Comparison of ENCODE assay signal across 23 mouse cellular contexts in the genomic region with DNA sequence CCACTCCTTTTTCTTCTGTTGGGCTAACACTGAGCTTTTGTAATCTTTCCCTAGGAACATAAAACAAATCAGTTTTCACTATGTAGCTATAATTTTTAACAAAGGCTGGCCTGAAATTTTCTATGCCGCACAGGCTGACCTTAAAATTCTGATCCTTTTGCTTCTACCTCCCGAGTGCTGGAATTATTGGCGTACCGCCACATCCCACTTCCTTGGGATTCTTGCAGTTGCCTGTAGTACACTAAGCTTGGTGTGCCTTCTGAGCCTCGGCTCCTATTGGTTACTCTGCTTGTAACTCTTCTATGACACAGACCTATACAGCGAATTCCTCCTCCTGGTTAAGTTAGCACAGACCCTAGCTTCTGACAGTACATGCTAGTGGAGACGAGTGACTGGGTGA. TPM values are rescaled to one million over a fixed set of nuclear protein-coding genes. Genes with fewer than 3 reads are reported as not detected.
A peak's percentile ranks its signal among the peaks of the same experiment; 100 is the strongest.
DNase-seq lines count a peak whose midpoint lies in the region; ATAC-seq and TF ChIP-seq lines count a peak whose summit lies in the region.
"Had no signal": no experiment of that assay in that cellular context is flagged by ENCODE, and none has a peak within 500 bp of the region (broad histone marks: within the 10 kb centered on the region; RNA-seq: fewer than 3 reads in every experiment).

No protein-coding gene starts in this region.

- H3K27ac ChIP-seq in heart, embryonic 10.5 days: no peak overlapping the region
- H3K27ac ChIP-seq in kidney, embryonic 16.5 days (ENCODE audit: low read length): peak overlapping the region; percentile 33; the same call in 1 of the 2 replicates
- no peak overlapping the region for H3K27ac ChIP-seq in ES-Bruce4 (ENCODE audit: insufficient read depth, low read length)
- H3K27ac ChIP-seq in brown adipose tissue, adult 24 weeks (replicated peaks; ENCODE audit: low read depth, low read length): no peak overlapping the region
- H3K27ac ChIP-seq: forebrain, embryonic 10.5 days; hindbrain, embryonic 12.5 days; limb, embryonic 13.5 days; liver, embryonic 13.5 days; macrophage; midbrain, embryonic 10.5 days; stomach, embryonic 15.5 days had no signal

- H3K4me2 ChIP-seq in kidney, embryonic 16.5 days (replicated peaks; ENCODE audit: low read depth, low read length): peak overlapping the region; percentile 28
- H3K4me2 ChIP-seq: heart, embryonic 11.5 days; hindbrain, embryonic 12.5 days; limb, embryonic 13.5 days; liver, embryonic 13.5 days; stomach, embryonic 15.5 days had no signal

- no peak overlapping the region for H3K4me3 ChIP-seq in heart, embryonic 10.5 days
- H3K4me3 ChIP-seq in kidney, embryonic 16.5 days (ENCODE audit: low read length): no peak overlapping the region
- H3K4me3 ChIP-seq in ES-Bruce4 (ENCODE audit: low read depth, low read length): peak overlapping the region; percentile 3; the same call in 1 of the 2 replicates
- H3K4me3 ChIP-seq in brown adipose tissue, adult 24 weeks (ENCODE audit: insufficient read depth, low read depth, low read length): peak overlapping the region; percentile 3
- H3K4me3 ChIP-seq: forebrain, embryonic 10.5 days; hindbrain, embryonic 12.5 days; limb, embryonic 13.5 days; liver, embryonic 13.5 days; midbrain, embryonic 10.5 days; stomach, embryonic 15.5 days had no signal

- no peak for ATAC-seq in kidney, embryonic 16.5 days (ENCODE audit: low FRiP score, low TSS enrichment)
- ATAC-seq: activated CD4-positive, CD25-positive, alpha-beta regulatory T cell, adult 4 months; forebrain, embryonic 16.5 days had no signal

- H3K9ac ChIP-seq in kidney, embryonic 16.5 days (replicated peaks; ENCODE audit: low read length): no peak overlapping the region
- no peak overlapping the region for H3K9ac ChIP-seq in ES-Bruce4 (ENCODE audit: low read depth, poor library complexity, severe bottlenecking)
- H3K9ac ChIP-seq: hindbrain, embryonic 12.5 days; limb, embryonic 13.5 days; liver, embryonic 13.5 days; stomach, embryonic 15.5 days had no signal

- H3K9me3 ChIP-seq in heart, embryonic 10.5 days: no peaks in the 10 kb centered on the region
- no peaks in the 10 kb centered on the region for H3K9me3 ChIP-seq in kidney, embryonic 16.5 days (ENCODE audit: low read length)
- no peaks in the 10 kb centered on the region for H3K9me3 ChIP-seq in ES-Bruce4 (replicated peaks; ENCODE audit: control insufficient read depth, insufficient read depth, low read length, poor library complexity, severe bottlenecking)
- H3K9me3 ChIP-seq: forebrain, embryonic 10.5 days; hindbrain, embryonic 12.5 days; limb, embryonic 13.5 days; liver, embryonic 13.5 days; midbrain, embryonic 10.5 days; stomach, embryonic 15.5 days had no signal

- peak; percentile 87 for DNase-seq in heart, adult 11 months
- DNase-seq in heart, embryonic 10.5 days (ENCODE audit: low spot score): no peak
- DNase-seq in kidney, adult 9 months: no peak
- DNase-seq in cerebellum, postnatal 25 days: no peak
- DNase-seq: adrenal gland, adult 8-10 months; cerebellum, adult 9-10 months; gastrocnemius, postnatal 14 days; liver, embryonic 13.5 days; lung, adult 2 months; thymus, postnatal 25 days had no signal

- TF ChIP-seq POLR2A in ES-Bruce4 (IDR thresholded peaks at IDR 0.05; ENCODE audit: insufficient read depth, low read length): no peak

- peaks cover 4% of the 10 kb centered on the region; the same call in 1 of the 2 replicates for H3K27me3 ChIP-seq in heart, embryonic 10.5 days (ENCODE audit: insufficient read depth, poor library complexity, severe bottlenecking)
- no peaks in the 10 kb centered on the region for H3K27me3 ChIP-seq in kidney, embryonic 16.5 days (ENCODE audit: insufficient read depth, low read length)
- H3K27me3 ChIP-seq in ES-Bruce4 (ENCODE audit: control insufficient read depth, insufficient read depth, low read length, poor library complexity, severe bottlenecking): no peaks in the 10 kb centered on the region
- H3K27me3 ChIP-seq: CH12.LX; hindbrain, embryonic 12.5 days; limb, embryonic 13.5 days; stomach, embryonic 15.5 days had no signal

- TF ChIP-seq CTCF in ES-Bruce4 (IDR thresholded peaks at IDR 0.05; ENCODE audit: low read depth, low read length): no peak

- 73% methylated on average over 7 of the region's 7 CpGs for WGBS in heart, embryonic 10.5 days
- 56% methylated on average over 7 of the region's 7 CpGs for WGBS in kidney, embryonic 16.5 days

- no peak for TF ChIP-seq EP300 in ES-Bruce4 (IDR thresholded peaks at IDR 0.05; ENCODE audit: insufficient read depth, low read depth, low read length)

- H3K36me3 ChIP-seq in heart, embryonic 10.5 days: no peaks in the 10 kb centered on the region
- H3K36me3 ChIP-seq in kidney, embryonic 16.5 days (ENCODE audit: insufficient read depth, low read length): no peaks in the 10 kb centered on the region
- H3K36me3 ChIP-seq in ES-Bruce4 (ENCODE audit: control insufficient read depth, insufficient read depth, low read length, poor library complexity, severe bottlenecking): no peaks in the 10 kb centered on the region
- H3K36me3 ChIP-seq: forebrain, embryonic 10.5 days; hindbrain, embryonic 12.5 days; limb, embryonic 13.5 days; liver, embryonic 13.5 days; midbrain, embryonic 10.5 days; stomach, embryonic 15.5 days had no signal

- no peaks in the 10 kb centered on the region for H3K4me1 ChIP-seq in heart, embryonic 10.5 days
- peaks cover 3% of the 10 kb centered on the region; the same call in 1 of the 2 replicates for H3K4me1 ChIP-seq in kidney, embryonic 16.5 days (ENCODE audit: insufficient read depth, low read length)
- H3K4me1 ChIP-seq in ES-Bruce4 (ENCODE audit: control insufficient read depth, insufficient read depth, low read length): no peaks in the 10 kb centered on the region
- no peaks in the 10 kb centered on the region for H3K4me1 ChIP-seq in brown adipose tissue, adult 24 weeks (ENCODE audit: control insufficient read depth, insufficient read depth, insufficient read length, low read length)
- H3K4me1 ChIP-seq: forebrain, embryonic 10.5 days; hindbrain, embryonic 12.5 days; limb, embryonic 13.5 days; midbrain, embryonic 10.5 days; stomach, embryonic 15.5 days had no signal

RNA-seq across cellular contexts. Expression of gene Exoc6, which starts 44.2 kb away (rescaled TPM):
- polyA plus RNA-seq in heart, embryonic 10.5 days (2016; fragmentation: Nextera tagmentation; extraction: Ambion mirVana): 18.0 and 25.3 TPM in 2 replicates
- 25.3 and 26.9 TPM in 2 replicates for polyA plus RNA-seq in kidney, embryonic 16.5 days (2015; fragmentation: Nextera tagmentation; extraction: Ambion mirVana)
- polyA plus RNA-seq in ES-Bruce4 (2011; ENCODE audit: insufficient read depth, insufficient read length, low read depth, missing spikeins): 14.3 and 14.6 TPM in 2 replicates
- 15.8 and 18.1 TPM in 2 replicates for polyA plus RNA-seq in brown adipose tissue, adult 24 weeks (2012; ENCODE audit: insufficient read depth, insufficient read length, missing spikeins)

Comparison
In these comparisons a context has a peak if more than half of its experiments do, and no peak if none do; other contexts are left out.
1. H3K4me3 ChIP-seq: peak in ES-Bruce4 (single experiment) and brown adipose tissue, adult 24 weeks (single experiment); none in heart, embryonic 10.5 days (single experiment) and kidney, embryonic 16.5 days (single experiment).